In the genomic region with DNA sequence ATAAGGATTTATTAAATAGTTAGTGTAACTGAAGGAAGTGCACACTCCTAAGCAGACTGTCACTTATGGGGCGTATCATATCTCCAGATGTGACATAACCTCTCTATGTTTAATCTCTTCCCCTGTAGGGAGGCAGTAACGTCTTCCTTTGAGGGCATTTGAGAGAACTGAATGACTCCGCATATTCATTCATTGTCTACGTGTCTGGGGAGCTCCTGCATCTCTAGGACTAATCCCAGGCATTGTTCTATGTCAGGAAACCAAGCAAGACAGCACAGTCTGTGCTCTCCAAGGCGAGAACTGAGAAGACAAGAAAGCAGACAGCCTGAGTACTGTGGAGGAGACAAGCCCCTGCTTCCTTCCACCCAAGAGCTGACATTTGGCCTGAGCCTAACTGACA, we compare ENCODE assay signal across 19 mouse cellular contexts. TPM values are rescaled to one million over a fixed set of nuclear protein-coding genes. Genes with fewer than 3 reads are reported as not detected.
DNase-seq lines count a peak whose midpoint lies in the region; ATAC-seq and TF ChIP-seq lines count a peak whose summit lies in the region.
"Had no signal": no experiment of that assay in that cellular context is flagged by ENCODE, and none has a peak within 500 bp of the region (broad histone marks: within the 10 kb centered on the region; RNA-seq: fewer than 3 reads in every experiment).

No protein-coding gene starts in this region.

- H3K36me3 ChIP-seq in heart, adult 2 months (ENCODE audit: control insufficient read depth, insufficient read depth, low read length): peaks cover 10% of the 10 kb centered on the region
- H3K36me3 ChIP-seq in liver, embryonic 12.5 days: peaks cover 25% of the 10 kb centered on the region
- peaks cover 16% of the 10 kb centered on the region; the same call in 1 of the 2 replicates for H3K36me3 ChIP-seq in liver, embryonic 15.5 days (replicated peaks)

- no peak for DNase-seq in heart, adult 2 months
- DNase-seq in heart, adult 9 months (ENCODE audit: low spot score in 2 of 2): no peak
- DNase-seq in liver (no peak), 416B (ENCODE audit: low read depth) (peak; percentile 53)
- no peak for DNase-seq in frontal cortex, postnatal 36 days (ENCODE audit: low spot score in 2 of 2)
- DNase-seq in cerebellum, adult 8-10 months: no peak
- DNase-seq: adrenal gland, adult 8-10 months; B cell, adult 2 months; cerebellum, adult 18-20 months; kidney, adult 11 months; kidney, postnatal 25 days; layer of hippocampus, adult 9-11 months; right cerebral cortex, postnatal 25 days; thymus, postnatal 36 days had no signal

- peak overlapping the region; percentile 1; the same call in 1 of the 2 replicates for H3K27ac ChIP-seq in heart, adult 2 months
- H3K27ac ChIP-seq in liver, embryonic 12.5 days: no peak overlapping the region
- H3K27ac ChIP-seq in liver, embryonic 15.5 days (replicated peaks): no peak overlapping the region
- H3K27ac ChIP-seq: embryonic facial prominence, embryonic 15.5 days; hindbrain, embryonic 13.5 days had no signal

- WGBS in heart, adult 2 months: 37% methylated on average over 5 of the region's 5 CpGs
- 39% methylated on average over 5 of the region's 5 CpGs for WGBS in liver, embryonic 12.5 days (ENCODE audit: insufficient replicate concordance)
- 22% methylated on average over 5 of the region's 5 CpGs for WGBS in liver, embryonic 15.5 days (ENCODE audit: insufficient replicate concordance)

- no peak overlapping the region for H3K9ac ChIP-seq in heart, adult 2 months (ENCODE audit: low read depth, low read length)
- no peak overlapping the region for H3K9ac ChIP-seq in liver, embryonic 12.5 days
- no peak overlapping the region for H3K9ac ChIP-seq in liver, embryonic 15.5 days
- H3K9ac ChIP-seq: embryonic facial prominence, embryonic 15.5 days; hindbrain, embryonic 13.5 days had no signal

- intact Hi-C loops in heart, adult 2 months (cut with DNase I): loop anchor here (5.0 kb wide), 1 partner anchor 42 kb away; no protein-coding TSS in a partner anchor

- peak; percentile 42; the same call in 1 of the 2 replicates for ATAC-seq in liver, embryonic 12.5 days
- peak; percentile 67 for ATAC-seq in liver, embryonic 15.5 days (ENCODE audit: insufficient read depth)

- H3K79me2 ChIP-seq in heart, adult 2 months (replicated peaks; ENCODE audit: control insufficient read depth, insufficient read depth, low read length): peaks cover 5% of the 10 kb centered on the region

- H3K4me3 ChIP-seq in heart, adult 2 months: no peak overlapping the region
- no peak overlapping the region for H3K4me3 ChIP-seq in liver, embryonic 12.5 days
- H3K4me3 ChIP-seq in liver, embryonic 15.5 days (replicated peaks): no peak overlapping the region
- H3K4me3 ChIP-seq: embryonic facial prominence, embryonic 15.5 days; hindbrain, embryonic 13.5 days had no signal

- no peak for TF ChIP-seq POLR2A in heart, adult 2 months (IDR thresholded peaks at IDR 0.05; ENCODE audit: insufficient read depth, low read depth, low read length)

- no peaks in the 10 kb centered on the region for H3K9me3 ChIP-seq in liver, embryonic 12.5 days (replicated peaks)
- no peaks in the 10 kb centered on the region for H3K9me3 ChIP-seq in liver, embryonic 15.5 days (replicated peaks)
- H3K9me3 ChIP-seq: embryonic facial prominence, embryonic 15.5 days; hindbrain, embryonic 13.5 days had no signal

- no peaks in the 10 kb centered on the region for H3K27me3 ChIP-seq in heart, adult 2 months (ENCODE audit: control insufficient read depth, insufficient read depth, low read length)
- no peaks in the 10 kb centered on the region for H3K27me3 ChIP-seq in liver, embryonic 12.5 days (replicated peaks)
- no peaks in the 10 kb centered on the region for H3K27me3 ChIP-seq in liver, embryonic 15.5 days
- H3K27me3 ChIP-seq: embryonic facial prominence, embryonic 15.5 days; hindbrain, embryonic 13.5 days had no signal

- no peak overlapping the region for H3K4me2 ChIP-seq in liver, embryonic 12.5 days
- no peak overlapping the region for H3K4me2 ChIP-seq in liver, embryonic 15.5 days
- H3K4me2 ChIP-seq: embryonic facial prominence, embryonic 15.5 days; hindbrain, embryonic 13.5 days; midbrain, embryonic 11.5 days had no signal

- peaks cover 8% of the 10 kb centered on the region for H3K4me1 ChIP-seq in heart, adult 2 months (ENCODE audit: control insufficient read depth, insufficient read depth, low read length)
- peaks cover 29% of the 10 kb centered on the region for H3K4me1 ChIP-seq in liver, embryonic 12.5 days
- H3K4me1 ChIP-seq in liver, embryonic 15.5 days (replicated peaks): peaks cover 7% of the 10 kb centered on the region

- no peak for TF ChIP-seq CTCF in heart, adult 2 months (IDR thresholded peaks at IDR 0.05)

- TF ChIP-seq EP300 in heart, adult 2 months (IDR thresholded peaks at IDR 0.05; ENCODE audit: insufficient read depth, low read depth, low read length): peak; percentile 67; the same call in 1 of the 2 replicates

RNA-seq across cellular contexts. Expression of a gene that starts 29.5 kb away (rescaled TPM):
- total RNA-seq in heart, adult 2 months (2021): 100 to 1,000 TPM; 156 to 195 TPM
- 77.2 and 107 TPM in 2 replicates for polyA plus RNA-seq in heart, adult 2 months (2012; rRNA removed)
- polyA plus RNA-seq in liver, embryonic 12.5 days (2016; fragmentation: Nextera tagmentation; extraction: Ambion mirVana): 17.6 and 20.4 TPM in 2 replicates
- 10.8 and 11.9 TPM in 2 replicates for polyA plus RNA-seq in liver, embryonic 15.5 days (2015; fragmentation: Nextera tagmentation; extraction: Ambion mirVana)
